Mouse (Mus musculus) mesoderm, embryonic 11.5 days (tissue): ENCODE results near the gene Odf4.
"Not testable (repeated sequence)": the region's sequence is repeated elsewhere in the genome, so short reads cannot be mapped to it uniquely, and the experiment has no call there.

Experiments
- DNase-seq: peaks from one replicate; pipeline ENCODE4 v3.0.0-alpha.2; 2012; ENCODE audit warnings: low read depth, low spot score

Gene Odf4

GRCm38 (mm10) chr11:68946806-68947440 is 20.0 kb upstream of the Odf4 start:
- no peak for DNase-seq

GRCm38 (mm10) chr11:68946001-68946400 is 19.1 kb upstream of the Odf4 start:
- DNase-seq = no peak

- DNase-seq = no peak
These were observed 18.4 kb upstream of the Odf4 start for GRCm38 (mm10) chr11:68945245-68945644.

DNA sequence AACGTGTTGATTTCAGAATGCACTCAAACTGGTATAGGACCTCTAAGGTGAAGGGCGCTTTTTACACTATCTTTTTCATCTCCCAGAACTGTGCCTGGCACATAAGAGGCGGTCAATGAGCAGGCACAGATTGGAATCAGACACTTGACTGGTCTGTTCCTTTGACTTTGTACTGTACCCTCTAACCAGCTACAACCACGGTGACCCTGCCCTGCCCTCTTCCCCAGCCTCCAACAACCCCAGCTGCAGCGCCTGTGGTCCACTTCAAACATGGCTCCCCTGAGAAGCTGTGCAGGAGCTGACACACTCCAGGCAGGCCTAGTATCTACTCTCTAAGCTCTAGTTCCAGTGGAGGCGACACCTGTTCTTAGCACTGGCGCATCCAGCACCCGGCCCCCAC is 15.8 kb upstream of the Odf4 start:
- no peak for DNase-seq

DNA sequence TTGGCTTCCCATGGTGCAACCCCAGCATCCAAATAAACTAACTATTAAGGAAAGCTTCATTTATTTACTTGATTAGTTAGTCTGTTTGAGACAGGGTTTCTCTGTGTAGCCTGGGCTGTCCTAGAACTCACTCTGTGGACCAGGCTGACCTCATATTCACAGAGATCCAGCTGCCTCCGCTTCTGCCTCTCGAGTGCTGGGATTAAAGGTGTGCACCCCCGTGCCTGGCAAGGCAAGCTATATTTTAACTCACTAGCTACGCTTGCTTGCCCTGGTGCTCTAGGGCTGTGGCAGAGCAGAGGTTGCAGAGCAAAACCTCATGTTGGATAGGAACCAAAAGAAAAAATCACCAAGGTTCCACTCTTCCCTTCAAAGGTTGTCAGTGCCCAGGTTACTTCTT is 13.6 kb upstream of the Odf4 start:
- no peak for DNase-seq

- peak; percentile 89 for DNase-seq
These were observed 12.8 kb upstream of the Odf4 start for GRCm38 (mm10) chr11:68939451-68940304.

DNA sequence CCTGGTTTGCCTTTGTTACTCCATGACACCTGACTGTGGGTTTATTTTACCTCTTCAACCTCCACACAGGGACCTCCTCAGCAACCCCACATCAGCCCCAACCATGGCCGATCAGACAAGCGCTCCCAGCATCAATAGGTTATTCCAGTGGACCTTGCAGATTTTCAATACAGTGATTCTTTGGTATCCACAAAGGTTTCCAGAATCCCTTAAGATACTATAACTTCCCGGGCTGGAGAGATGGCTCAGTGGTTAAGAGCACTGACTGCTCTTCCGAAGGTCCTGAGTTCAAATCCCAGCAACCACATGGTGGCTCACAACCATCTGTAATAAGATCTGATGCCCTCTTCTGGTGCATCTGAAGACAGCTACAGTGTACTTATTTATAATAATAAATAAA is 10.1 kb upstream of the Odf4 start:
- DNase-seq = not testable (repeated sequence)

DNA sequence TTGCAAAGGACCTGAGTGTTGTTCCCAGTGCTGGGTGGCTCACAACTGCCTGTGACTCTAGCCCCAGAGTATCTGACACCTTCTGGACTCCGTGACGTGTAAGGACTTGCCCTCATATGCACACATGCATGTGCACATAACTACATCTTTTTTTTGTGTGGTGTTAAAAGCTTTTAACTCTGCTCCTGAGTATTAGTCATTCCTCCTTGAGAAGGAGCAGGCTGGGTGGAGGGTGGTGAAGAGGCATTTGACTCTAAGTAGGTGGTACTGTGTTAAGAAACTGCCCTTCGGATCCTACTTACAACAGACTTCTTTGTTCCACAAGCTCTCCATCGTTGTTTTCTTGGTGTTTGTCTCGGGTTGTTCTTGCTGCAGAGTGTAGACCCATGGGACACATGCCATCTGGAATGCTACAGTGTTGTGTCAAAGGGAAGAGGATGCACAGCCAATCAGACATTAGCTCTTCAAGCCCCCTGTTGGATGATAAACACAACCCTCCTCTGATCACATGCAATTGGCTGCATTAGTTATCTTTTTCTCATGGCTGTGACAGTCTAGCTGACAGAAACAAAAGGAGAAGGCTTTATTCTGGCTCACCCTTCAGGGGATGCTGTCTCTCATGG is 7.1 kb upstream of the Odf4 start:
- DNase-seq = no peak

DNA sequence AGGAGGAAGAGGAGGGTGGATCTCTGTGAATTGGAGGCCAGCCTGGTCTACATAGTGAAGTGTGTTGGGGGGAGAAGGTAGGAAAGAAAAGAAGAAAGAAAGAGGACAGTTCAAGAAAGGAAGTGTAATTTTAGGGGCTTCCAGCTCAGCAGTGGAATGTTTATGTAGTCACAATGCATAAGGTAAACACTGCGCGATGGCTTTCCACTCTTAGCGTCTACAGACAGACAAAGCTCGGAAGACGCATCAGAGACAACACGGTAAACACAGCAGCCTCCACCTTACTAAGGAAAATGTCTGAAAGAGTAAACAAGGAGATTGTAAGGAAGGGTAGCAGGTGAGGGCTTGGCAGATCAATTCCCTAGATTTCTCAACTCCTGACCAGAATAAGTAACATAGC is 3.1 kb upstream of the Odf4 start:
- no peak for DNase-seq

GRCm38 (mm10) chr11:68924749-68925148 is 2.1 kb downstream of the Odf4 start:
- no peak for DNase-seq

DNA sequence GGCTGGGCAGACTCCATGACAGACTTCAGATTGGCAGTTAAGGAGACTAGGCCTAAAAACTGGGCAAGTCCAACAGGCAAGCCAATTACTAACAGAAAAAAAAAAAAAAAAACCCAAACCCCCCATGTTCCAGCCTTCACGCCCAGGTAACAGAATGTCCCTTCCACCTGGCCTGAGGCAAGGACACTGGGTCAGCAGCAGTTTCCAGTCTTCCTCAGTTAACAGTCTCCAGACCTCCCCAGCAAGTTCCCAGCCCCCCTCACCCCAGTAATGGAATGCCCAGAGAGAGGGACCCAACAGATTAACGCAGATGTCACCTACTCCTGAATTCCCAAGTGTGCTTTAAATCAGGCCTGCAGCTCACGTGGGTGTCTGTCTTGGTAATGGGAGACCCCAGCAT is 3.7 kb downstream of the Odf4 start:
- no peak for DNase-seq

DNA sequence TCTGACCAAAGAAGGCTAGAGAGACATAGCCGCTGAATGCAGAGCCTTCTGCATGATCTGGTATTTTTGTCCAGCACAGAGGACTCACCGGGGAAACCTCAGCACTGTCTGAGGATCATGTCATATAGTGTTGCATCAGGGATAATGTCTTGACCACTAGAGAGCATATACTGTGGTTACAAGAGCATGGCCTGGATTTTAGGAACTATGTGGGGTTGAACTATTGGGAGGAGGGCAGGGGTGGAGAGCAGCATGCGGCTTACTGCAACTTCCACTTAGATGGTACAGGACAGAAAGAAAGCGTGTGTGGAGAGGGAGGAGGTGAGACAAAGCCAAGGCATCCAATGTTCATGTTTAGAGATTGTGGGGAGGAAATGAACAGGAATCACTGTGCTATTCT is 12.3 kb downstream of the Odf4 start:
- DNase-seq = no peak

DNA sequence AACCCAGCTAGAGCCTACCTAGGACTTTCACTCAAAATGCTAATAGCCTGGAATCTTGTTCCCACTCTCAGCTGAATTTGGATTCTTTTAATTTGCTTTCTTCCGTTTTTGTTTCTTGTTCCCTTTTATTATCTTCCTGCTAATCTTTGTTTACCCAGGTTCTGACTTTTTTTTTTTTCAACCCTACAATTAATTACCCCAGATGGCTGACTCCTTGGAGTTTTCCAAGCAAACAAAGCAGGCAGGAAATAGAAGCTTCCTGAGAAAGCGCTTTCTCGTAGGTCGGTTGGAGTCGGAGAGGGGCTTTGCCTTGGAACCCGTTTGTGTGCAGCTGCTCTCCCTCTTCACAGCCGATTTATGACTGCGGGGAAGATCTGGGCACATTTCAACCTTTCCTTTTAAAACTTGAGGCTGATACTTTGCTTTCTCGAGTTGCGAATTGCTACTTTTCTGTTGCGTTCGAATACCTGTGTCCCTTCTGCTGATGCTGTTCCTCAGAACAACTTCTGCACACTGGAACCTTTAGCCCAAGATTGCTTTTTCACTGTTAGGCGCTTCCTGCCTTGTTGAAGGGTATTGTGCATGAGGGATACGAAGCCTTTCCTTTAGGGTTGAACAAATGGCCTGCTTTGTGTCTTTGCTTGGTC is 15.2 kb downstream of the Odf4 start:
- DNase-seq = no peak

- no peak for DNase-seq
These were observed 17.9 kb downstream of the Odf4 start for GRCm38 (mm10) chr11:68908846-68909503.

DNA sequence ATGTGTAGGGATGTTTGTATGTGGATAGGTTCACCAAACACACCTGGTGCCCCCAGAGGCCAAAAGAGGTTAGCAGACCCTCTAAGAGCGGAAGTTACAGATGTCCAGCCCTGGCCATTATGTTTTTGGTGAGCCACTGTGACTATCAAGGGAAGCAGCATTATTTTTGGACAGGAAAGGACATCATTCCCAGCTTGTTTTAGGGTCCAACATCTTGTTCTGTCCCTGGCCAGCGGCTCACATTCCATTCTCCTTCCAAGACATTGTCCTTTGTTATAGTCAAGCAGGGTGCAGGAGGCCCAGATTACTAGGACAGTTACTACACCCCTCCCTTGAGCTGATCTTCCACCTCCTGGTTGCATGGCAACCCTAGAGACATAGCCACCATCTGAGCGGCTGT is 19.6 kb downstream of the Odf4 start:
- no peak for DNase-seq

- no peak for DNase-seq
These were observed 20.5 kb downstream of the Odf4 start for GRCm38 (mm10) chr11:68906461-68906790.

DNA sequence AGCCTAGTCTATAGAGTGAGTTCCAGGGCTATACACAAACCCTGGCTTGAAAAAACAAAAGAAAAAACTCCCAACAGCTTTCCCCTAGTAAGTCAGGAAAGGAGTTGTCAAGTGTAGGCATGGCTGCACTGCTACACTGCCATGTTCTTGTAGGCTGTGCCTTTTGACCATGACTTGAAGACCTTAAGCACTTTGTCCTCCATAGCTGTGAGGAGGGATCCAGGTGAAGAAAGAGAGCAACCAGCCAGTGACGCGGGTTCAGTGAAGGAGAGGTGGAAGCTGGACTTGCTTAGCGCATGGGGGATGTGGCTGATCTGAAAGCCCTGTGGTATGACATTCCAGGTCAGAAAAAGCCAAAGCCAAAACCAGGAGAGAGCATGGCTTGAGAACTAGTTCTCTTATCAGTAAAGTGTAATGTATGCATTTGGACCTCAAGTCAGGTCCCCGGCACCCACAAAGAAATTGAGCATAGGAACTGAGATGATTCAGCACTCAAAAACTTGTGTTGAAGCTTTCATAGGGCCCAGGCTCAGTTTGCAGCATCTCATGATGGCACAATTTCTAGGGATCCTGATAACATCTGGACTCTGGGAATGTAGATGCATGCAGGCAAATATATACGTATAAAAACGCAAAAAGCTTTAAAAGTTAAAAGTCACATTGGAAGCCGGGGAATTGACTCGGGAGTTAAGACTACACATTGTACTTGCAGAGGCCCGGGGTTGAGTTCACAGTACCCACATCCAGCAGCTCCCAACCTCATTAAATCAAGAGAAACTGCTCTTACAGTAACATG is 21.0 kb downstream of the Odf4 start:
- no peak for DNase-seq

GRCm38 (mm10) chr11:68905138-68905531 is 21.7 kb downstream of the Odf4 start:
- DNase-seq = no peak

- DNase-seq = peak; percentile 78
These were observed 22.3 kb downstream of the Odf4 start for GRCm38 (mm10) chr11:68904375-68905137.

GRCm38 (mm10) chr11:68903775-68904174 is 23.1 kb downstream of the Odf4 start:
- no peak for DNase-seq
